Mouse (Mus musculus) hindbrain, embryonic 14.5 days (tissue): ENCODE data around the gene Flot1. TPM values are rescaled to one million over a fixed set of nuclear protein-coding genes. Genes with fewer than 3 reads are reported as not detected.

ENCODE experiments used
- ATAC-seq: fragments of 200-750 bp; cut with Nextera tagmentation; 2 replicates; pipeline ENCODE4 v1.8.0; 2017; ENCODE audit warnings: moderate number of reproducible peaks, mild to moderate bottlenecking, moderate TSS enrichment, moderate library complexity; ENCODE audit not compliant: low FRiP score
- DNase-seq: peaks from one replicate; pipeline ENCODE4 v3.0.0-alpha.2; 2015; ENCODE audit warnings: low spot score
- H3K27ac ChIP-seq: fragments of 300-500 bp; sonication (generic); 2 replicates; pipeline ENCODE4 v1.5.1; 2014; ENCODE audit warnings: mild to moderate bottlenecking, moderate library complexity
- H3K27me3 ChIP-seq: fragments of 300-500 bp; sonication (generic); 2 replicates; pipeline ENCODE4 v1.6.1; 2014; ENCODE audit warnings: mild to moderate bottlenecking, low read length, mixed read lengths; ENCODE audit not compliant: control insufficient read depth, insufficient read depth
- H3K36me3 ChIP-seq: fragments of 300-500 bp; sonication (generic); replicated peaks from 2 replicates; pipeline ENCODE4 v1.6.1; 2014; ENCODE audit not compliant: control insufficient read depth, insufficient read depth
- H3K4me1 ChIP-seq: fragments of 300-500 bp; sonication (generic); replicated peaks from 2 replicates; pipeline ENCODE4 v1.6.1; 2014; ENCODE audit warnings: antibody characterized with exemption, low read length, mixed read lengths; ENCODE audit not compliant: control insufficient read depth, insufficient read depth
- H3K4me2 ChIP-seq: fragments of 300-500 bp; sonication (generic); replicated peaks from 2 replicates; pipeline ENCODE4 v1.6.1; 2014; ENCODE audit warnings: mild to moderate bottlenecking, moderate library complexity
- H3K4me3 ChIP-seq: fragments of 300-500 bp; sonication (generic); replicated peaks from 2 replicates; pipeline ENCODE4 v1.5.1; 2014; ENCODE audit warnings: mild to moderate bottlenecking, low read length
- H3K9ac ChIP-seq: fragments of 300-500 bp; sonication (generic); 2 replicates; pipeline ENCODE4 v1.6.1; 2014
- H3K9me3 ChIP-seq: fragments of 300-500 bp; sonication (generic); 2 replicates; pipeline ENCODE4 v1.6.1; 2016; ENCODE audit warnings: low read length; ENCODE audit not compliant: control insufficient read depth
- WGBS: fragments of 180-500 bp; shearing (Covaris S2); extraction: QIAGEN DNeasy Blood & Tissue Kit; methylation state at CpG from one replicate; pipeline ENCODE4 v1.1.7; 2014; 5-methylcytosine and 5-hydroxymethylcytosine counted together
- polyA plus RNA-seq: library from polyadenylated mRNA; unstranded; fragments of >200 nt; fragmentation: Nextera tagmentation; extraction: Ambion mirVana; gene quantifications from 2 replicates; pipeline ENCODE4 v1.2.1, GENCODE M21; 2014

Flot1 gene
- polyA plus RNA-seq, 1 experiment from 2014 or later, result 86.3 TPM

DNA sequence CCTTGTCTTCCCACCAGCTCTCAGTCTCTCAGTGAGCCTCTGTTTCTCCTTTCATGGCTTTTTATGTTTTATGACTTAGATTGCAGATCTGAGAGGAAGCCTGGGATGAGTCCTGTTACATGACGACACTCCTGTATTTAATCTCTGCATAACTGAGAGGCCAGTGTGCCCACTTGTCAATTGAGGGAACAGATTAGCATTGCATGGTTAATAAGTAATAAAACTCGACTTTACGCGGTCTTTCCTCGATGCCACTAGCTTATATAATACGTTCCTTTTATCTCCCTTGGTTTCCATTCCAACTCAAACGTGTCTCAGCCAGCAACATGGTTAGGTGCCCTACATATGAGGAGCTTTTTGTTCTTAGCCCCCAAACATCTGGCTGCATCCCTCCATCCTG lies 7.2 kb upstream of the Flot1 start:
- 61% methylated on average over 7 of the region's 7 CpGs for WGBS
- no peak for ATAC-seq
- Histone ChIP-seq H3K9me3 (no peaks in the 10 kb centered on the region), H3K4me2 (no peak overlapping the region), H3K4me1 (peaks cover 2% of the 10 kb centered on the region; the same call in 1 of the 2 replicates), H3K27me3 (peaks cover 11% of the 10 kb centered on the region), H3K9ac (no peak overlapping the region), H3K27ac (no peak overlapping the region), H3K36me3 (no peaks in the 10 kb centered on the region), H3K4me3 (no peak overlapping the region)
- no peak for DNase-seq

DNA sequence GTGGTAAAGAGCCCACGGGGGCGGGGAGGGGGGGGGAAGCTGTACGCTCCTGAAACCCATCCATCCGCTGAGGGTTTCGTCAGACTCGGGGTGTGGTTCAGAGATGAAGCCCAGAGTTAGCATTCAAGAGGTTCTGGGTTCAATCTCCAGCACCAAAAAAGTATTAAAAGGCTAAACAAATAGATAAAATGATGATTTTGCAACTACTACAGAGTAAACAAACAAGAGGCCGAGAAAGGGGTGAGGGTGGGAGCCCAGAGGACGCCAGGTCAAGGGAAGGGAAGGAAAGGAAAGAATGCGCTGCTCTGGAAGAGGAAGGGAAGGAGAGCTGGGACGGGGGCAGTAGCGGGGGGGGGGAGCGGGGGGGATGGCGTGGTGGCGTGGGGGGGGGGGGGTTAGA lies 6.3 kb upstream of the Flot1 start:
- H3K27me3 ChIP-seq, result peaks cover 15% of the 10 kb centered on the region
- H3K4me1 ChIP-seq, result peaks cover 10% of the 10 kb centered on the region; the same call in 1 of the 2 replicates
- no peak overlapping the region for H3K4me3 ChIP-seq
- no peaks in the 10 kb centered on the region for H3K9me3 ChIP-seq
- no peaks in the 10 kb centered on the region for H3K36me3 ChIP-seq
- DNase-seq (no peak), ATAC-seq (no peak)
- 42% methylated on average over 9 of the region's 14 CpGs for WGBS
- no peak overlapping the region for H3K4me2 ChIP-seq
- no peak overlapping the region for H3K27ac ChIP-seq
- H3K9ac ChIP-seq, result no peak overlapping the region

DNA sequence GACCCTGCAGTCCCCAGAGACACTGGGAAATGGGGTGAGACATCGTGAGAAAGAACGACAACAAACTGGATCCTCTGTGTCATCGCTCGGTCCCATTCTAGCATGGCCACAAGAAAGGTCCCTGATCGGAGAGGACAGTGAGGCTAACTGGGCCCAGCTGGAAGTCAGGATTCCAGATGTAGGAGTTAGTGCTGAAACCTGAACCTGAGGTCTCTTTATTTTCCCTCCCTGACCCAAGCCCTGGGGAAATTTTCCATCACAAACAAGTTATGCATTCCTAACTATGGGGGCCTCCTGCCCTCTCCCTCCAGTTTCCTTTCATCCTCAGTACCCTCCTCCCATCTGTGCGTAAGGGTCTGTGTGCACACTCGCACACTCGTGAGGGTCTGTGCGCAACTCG lies 5.8 kb upstream of the Flot1 start:
- Histone ChIP-seq H3K27ac (no peak overlapping the region), H3K4me3 (no peak overlapping the region), H3K9ac (no peak overlapping the region), H3K4me2 (no peak overlapping the region), H3K9me3 (no peaks in the 10 kb centered on the region), H3K27me3 (peaks cover 15% of the 10 kb centered on the region), H3K36me3 (no peaks in the 10 kb centered on the region), H3K4me1 (peaks cover 13% of the 10 kb centered on the region)
- DNase-seq (no peak), ATAC-seq (no peak)
- WGBS, result 53% methylated on average over 10 of the region's 10 CpGs

DNA sequence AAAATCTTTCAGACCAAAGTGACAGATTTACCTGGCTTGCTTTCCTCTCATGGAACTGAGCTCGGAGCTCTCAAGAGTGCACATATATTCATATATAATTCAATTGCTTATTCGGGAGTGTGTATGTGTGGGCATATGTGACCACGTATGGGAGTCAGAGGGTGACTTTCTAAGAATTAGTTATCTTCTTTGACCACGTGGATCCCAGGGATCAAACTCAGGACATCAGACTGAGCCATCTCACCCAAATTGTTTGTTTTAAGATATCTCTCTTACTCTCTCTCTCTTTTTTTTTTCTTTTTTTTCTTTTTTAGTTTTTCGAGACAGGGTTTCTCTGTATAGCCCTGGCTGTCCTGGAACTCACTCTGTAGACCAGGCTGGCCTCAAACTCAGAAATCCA lies 2.9 kb upstream of the Flot1 start:
- no peaks in the 10 kb centered on the region for H3K9me3 ChIP-seq
- ATAC-seq, result no peak
- 83% methylated on average over 5 of the region's 5 CpGs for WGBS
- no peak overlapping the region for H3K4me3 ChIP-seq
- H3K27me3 ChIP-seq, result peaks cover 15% of the 10 kb centered on the region
- no peak for DNase-seq
- no peak overlapping the region for H3K4me2 ChIP-seq
- no peaks in the 10 kb centered on the region for H3K36me3 ChIP-seq
- no peak overlapping the region for H3K27ac ChIP-seq
- H3K9ac ChIP-seq, result no peak overlapping the region
- peaks cover 30% of the 10 kb centered on the region for H3K4me1 ChIP-seq

DNA sequence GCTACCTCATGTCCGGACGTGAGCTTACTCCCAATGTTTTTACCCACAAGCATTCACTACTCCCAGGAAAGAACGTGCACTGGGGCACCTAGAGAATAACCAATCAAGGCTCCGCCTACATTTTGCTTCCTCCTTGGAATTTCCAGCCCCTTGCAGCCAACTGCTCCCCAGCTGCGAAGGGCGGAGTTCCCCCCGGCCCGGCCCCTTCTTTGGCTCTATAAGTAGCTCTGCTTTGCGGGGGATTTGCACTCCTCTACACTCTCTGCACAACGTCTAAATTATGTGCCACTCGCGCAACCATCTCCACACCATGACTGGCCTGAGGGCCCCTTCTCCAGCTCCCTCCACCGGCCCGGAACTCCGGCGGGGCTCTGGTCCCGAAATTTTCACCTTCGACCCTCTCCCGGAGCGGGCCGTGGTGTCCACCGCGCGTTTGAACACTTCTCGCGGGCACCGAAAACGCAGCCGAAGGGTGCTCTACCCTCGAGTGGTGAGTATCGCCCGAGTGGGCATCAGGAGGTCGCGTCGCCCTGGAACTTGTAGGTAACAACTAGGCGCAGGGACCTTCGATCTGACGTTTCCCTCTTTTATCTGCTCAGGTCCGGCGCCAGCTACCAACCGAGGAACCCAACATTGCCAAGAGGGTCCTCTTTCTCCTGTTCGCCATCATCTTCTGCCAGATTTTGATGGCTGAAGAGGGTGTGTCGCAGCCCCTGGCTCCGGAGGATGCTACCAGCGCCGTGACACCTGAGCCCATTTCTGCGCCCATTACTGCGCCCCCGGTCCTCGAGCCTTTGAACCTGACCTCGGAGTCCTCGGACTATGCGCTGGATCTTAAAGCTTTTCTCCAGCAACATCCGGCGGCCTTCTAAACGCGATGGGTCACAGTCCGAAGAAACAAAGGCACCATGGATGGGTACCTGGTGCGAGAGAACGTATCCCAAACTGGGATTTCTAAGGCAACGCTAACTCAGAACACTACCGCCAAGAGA lies 1.3 kb upstream of the Flot1 start, which contains the start of gene Ier3:
Gene Ier3, plus strand, starts transcription at position 246 of the 992 bp plus-strand sequence.
- under 1% methylated on average over 62 of the region's 62 CpGs for WGBS
- ATAC-seq (no peak), DNase-seq (peak; percentile 64)
- H3K4me2 ChIP-seq, result peak within 1 kb of the TSS; percentile 67
- H3K36me3 ChIP-seq, result peaks cover 13% of the 10 kb centered on the region
- H3K4me1 ChIP-seq, result peaks cover 30% of the 10 kb centered on the region
- H3K27ac ChIP-seq, result peak within 1 kb of the TSS; percentile 67; the same call in 1 of the 2 replicates
- H3K9ac ChIP-seq, result peak within 1 kb of the TSS; percentile 75
- peak within 1 kb of the TSS; percentile 55 for H3K4me3 ChIP-seq
- peaks cover 15% of the 10 kb centered on the region for H3K27me3 ChIP-seq
- no peaks in the 10 kb centered on the region for H3K9me3 ChIP-seq

DNA sequence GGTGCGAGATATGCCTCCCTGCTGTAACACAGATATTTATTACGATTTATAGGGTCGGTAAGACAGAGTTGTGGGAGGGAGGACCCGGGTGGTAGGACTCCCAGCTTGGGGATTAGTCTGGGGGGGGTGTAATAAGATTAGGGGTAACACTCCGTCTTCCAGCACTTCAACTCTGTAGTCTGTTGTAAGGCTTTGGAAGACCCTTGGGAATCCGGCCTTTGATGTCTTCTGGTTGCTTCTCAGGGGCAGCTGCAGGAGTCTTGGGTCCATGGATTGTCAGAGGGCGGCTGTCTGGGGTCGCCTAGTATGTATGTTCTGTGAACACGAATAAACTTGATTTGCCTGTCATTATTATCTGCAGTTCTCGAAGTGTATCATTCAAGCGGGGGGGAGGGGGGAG lies 466 bp upstream of the Flot1 start:
- 4% methylated on average over 11 of the region's 11 CpGs for WGBS
- peak overlapping the region; percentile 67 for H3K27ac ChIP-seq
- peaks cover 30% of the 10 kb centered on the region for H3K4me1 ChIP-seq
- peaks cover 15% of the 10 kb centered on the region for H3K27me3 ChIP-seq
- peak overlapping the region; percentile 75 for H3K9ac ChIP-seq
- no peaks in the 10 kb centered on the region for H3K9me3 ChIP-seq
- H3K4me2 ChIP-seq, result peak overlapping the region; percentile 67
- no peak for DNase-seq
- peaks cover 19% of the 10 kb centered on the region for H3K36me3 ChIP-seq
- ATAC-seq, result peak; percentile 17
- peak overlapping the region; percentile 55 for H3K4me3 ChIP-seq

DNA sequence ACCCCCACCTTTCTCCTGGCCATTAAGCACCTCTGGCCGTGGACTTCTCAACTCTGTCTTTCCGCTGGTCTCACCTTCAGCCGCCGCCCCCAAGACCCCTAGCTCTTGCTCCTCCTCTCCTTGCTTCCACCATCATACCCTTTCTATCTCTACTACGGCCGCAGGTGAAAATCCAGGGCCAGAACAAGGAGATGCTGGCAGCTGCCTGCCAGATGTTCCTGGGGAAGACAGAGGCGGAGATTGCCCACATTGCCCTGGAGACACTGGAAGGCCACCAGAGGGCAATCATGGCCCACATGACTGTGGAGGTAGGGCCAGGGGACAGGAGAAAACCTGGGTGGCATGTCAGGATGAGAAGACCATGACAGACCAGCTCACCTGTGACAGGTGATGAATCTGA lies 1.4 kb downstream of the Flot1 start:
- H3K4me2 ChIP-seq, result peak overlapping the region; percentile 67
- ATAC-seq, result no peak
- H3K4me1 ChIP-seq, result peaks cover 30% of the 10 kb centered on the region
- H3K9me3 ChIP-seq, result no peaks in the 10 kb centered on the region
- peaks cover 33% of the 10 kb centered on the region for H3K36me3 ChIP-seq
- 69% methylated on average over 7 of the region's 7 CpGs for WGBS
- H3K27ac ChIP-seq, result 0 out of 2 replicates have a peak overlapping the region, but pooled peaks have one; percentile 77
- peak overlapping the region; percentile 55 for H3K4me3 ChIP-seq
- H3K27me3 ChIP-seq, result peaks cover 13% of the 10 kb centered on the region
- DNase-seq, result no peak
- H3K9ac ChIP-seq, result peak overlapping the region; percentile 75; the same call in 1 of the 2 replicates

DNA sequence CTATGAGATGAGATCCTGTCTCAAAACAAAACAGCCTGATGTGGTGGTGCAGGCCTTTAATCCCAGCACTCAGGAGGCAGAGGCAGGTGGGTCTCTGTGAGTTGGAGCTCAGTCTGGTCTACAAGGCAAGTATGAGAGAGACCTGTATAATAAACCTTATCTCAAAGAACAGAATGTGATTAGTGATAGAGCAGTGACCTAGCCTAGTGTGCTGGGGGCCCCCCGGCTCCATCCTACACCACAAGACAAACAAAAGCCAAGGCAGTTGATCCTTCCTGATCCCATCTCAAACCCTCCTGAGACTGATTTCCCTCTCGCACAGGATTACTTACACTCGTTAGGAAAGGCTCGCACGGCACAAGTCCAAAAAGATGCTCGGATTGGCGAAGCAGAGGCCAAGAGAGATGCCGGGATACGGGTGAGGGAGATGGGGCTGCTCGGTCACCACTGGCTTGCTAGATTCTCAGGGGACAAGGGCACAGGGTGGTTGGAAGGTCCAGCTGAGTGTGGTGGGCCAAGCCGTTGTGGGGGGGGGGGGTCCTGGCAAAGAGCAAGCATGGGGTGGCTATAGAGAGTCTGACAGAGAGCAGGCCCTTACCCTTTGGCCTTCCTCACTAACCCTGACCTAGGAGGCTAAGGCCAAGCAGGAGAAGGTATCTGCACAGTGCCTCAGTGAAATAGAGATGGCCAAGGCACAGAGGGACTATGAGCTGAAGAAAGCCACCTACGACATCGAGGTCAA lies 2.2 kb downstream of the Flot1 start:
- WGBS, result 96% methylated on average over 13 of the region's 13 CpGs
- no peak overlapping the region for H3K9ac ChIP-seq
- no peak overlapping the region for H3K4me2 ChIP-seq

DNA sequence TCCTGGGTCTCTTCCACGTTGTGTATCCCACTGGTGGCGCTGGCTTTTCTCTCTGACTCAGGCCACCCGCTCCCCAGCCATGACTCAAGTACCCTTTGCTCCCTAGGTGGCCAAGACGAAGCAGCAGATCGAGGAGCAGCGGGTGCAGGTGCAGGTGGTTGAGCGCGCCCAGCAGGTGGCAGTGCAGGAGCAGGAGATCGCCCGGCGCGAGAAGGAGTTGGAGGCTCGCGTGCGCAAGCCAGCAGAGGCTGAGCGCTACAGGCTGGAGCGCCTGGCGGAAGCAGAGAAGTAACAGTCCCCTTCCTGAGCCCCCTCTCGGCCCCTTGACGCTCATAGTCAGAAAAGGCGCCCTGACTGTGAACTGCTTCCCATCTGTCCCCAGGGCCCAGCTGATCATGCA lies 6.7 kb downstream of the Flot1 start:
- DNase-seq, result peak; percentile 78
- H3K9ac ChIP-seq, result no peak overlapping the region
- peak; percentile 55 for ATAC-seq
- H3K4me1 ChIP-seq, result peaks cover 18% of the 10 kb centered on the region
- H3K27ac ChIP-seq, result no peak overlapping the region
- peaks cover 79% of the 10 kb centered on the region for H3K36me3 ChIP-seq
- WGBS, result 3% methylated on average over 21 of the region's 21 CpGs
- H3K9me3 ChIP-seq, result no peaks in the 10 kb centered on the region
- no peak overlapping the region for H3K4me3 ChIP-seq
- H3K27me3 ChIP-seq, result no peaks in the 10 kb centered on the region
- peak overlapping the region; percentile 18; the same call in 1 of the 2 replicates for H3K4me2 ChIP-seq

More for the DNA sequence above, 2.2 kb downstream of the Flot1 start:
- no peak overlapping the region for H3K4me3 ChIP-seq
- DNase-seq, result no peak
- no peaks in the 10 kb centered on the region for H3K9me3 ChIP-seq
- no peak overlapping the region for H3K27ac ChIP-seq
- peaks cover 9% of the 10 kb centered on the region for H3K27me3 ChIP-seq
- ATAC-seq, result no peak
- H3K4me1 ChIP-seq, result peaks cover 30% of the 10 kb centered on the region
- peaks cover 36% of the 10 kb centered on the region for H3K36me3 ChIP-seq
